Mouse (Mus musculus) small intestine, adult 2 months (tissue): Measurements from ENCODE around the gene Evpl.

Source experiments
- CTCF ChIP-seq: fragments of 200-500 bp; IDR thresholded peaks from 2 replicates; pipeline ENCODE4 v1.5.1; 2012; ENCODE audit warnings: low read depth, mild to moderate bottlenecking, control low read depth, inconsistent platforms, low read length, moderate library complexity, mixed read lengths; ENCODE audit not compliant: insufficient replicate concordance, insufficient read length; ENCODE audit errors: extremely low read depth
- POLR2A ChIP-seq: fragments of 200-500 bp; IDR thresholded peaks from 2 replicates; pipeline ENCODE4 v1.6.1; 2012; ENCODE audit warnings: low read depth, mild to moderate bottlenecking, control low read depth, inconsistent platforms, low read length, moderate library complexity

DNA sequence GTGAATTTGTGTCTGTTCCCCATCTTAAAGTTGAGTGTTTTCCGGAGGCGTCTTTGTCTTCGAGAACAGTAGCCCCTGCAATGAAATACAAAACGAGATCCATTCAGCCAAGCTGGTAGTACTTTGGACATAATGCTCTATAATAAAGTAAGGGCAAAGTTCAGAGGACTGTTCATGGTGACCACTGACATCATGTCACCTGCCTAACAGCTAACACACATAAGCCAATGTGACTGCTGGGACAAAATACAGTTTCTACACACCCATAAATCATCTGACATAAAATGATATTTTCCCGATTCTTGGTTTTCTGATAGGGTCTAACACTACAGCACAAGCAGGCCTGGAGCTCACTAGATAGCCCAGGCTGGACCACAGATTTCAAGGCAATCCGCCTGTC is 30.4 kb upstream of the Evpl start:
- TF ChIP-seq CTCF (no peak), POLR2A (no peak)
